Mouse (Mus musculus): ENCODE data around the gene Inpp5b. TPM values are rescaled to one million over a fixed set of nuclear protein-coding genes. Genes with fewer than 3 reads are reported as not detected.
A peak's percentile ranks its signal among the peaks of the same experiment; 100 is the strongest.

Gene Inpp5b
- polyA plus RNA-seq, 1 experiment from 2014 or later = 26.8 TPM

- Histone ChIP-seq H3K27ac (peak within 1 kb of the TSS; percentile 90), H3K9me3 (no peaks in the 10 kb centered on the region), H3K36me3 (peaks cover 42% of the 10 kb centered on the region), H3K4me3 (peak within 1 kb of the TSS; percentile 94), H3K27me3 (ENCODE audit: insufficient read depth, poor library complexity, severe bottlenecking) (peaks cover 2% of the 10 kb centered on the region), H3K4me1 (replicated peaks) (peaks cover 31% of the 10 kb centered on the region)
- peak; percentile 96 for DNase-seq (ENCODE audit: low spot score)
- under 1% methylated on average over 57 of the region's 57 CpGs for WGBS
These were observed 26.8 kb upstream of the Inpp5b start, which contains the start of gene Sf3a3 for GRCm38 (mm10) chr4:124714545-124715481. Gene Sf3a3, plus strand, starts transcription at chr4:124714776.

GRCm38 (mm10) chr4:124719101-124719500 is 22.5 kb upstream of the Inpp5b start:
- Histone ChIP-seq H3K9me3 (no peaks in the 10 kb centered on the region), H3K36me3 (peaks cover 85% of the 10 kb centered on the region), H3K4me1 (replicated peaks) (peaks cover 19% of the 10 kb centered on the region), H3K27me3 (ENCODE audit: insufficient read depth, poor library complexity, severe bottlenecking) (no peaks in the 10 kb centered on the region), H3K27ac (no peak overlapping the region), H3K4me3 (no peak overlapping the region)
- WGBS = 93% methylated on average over 4 of the region's 4 CpGs
- DNase-seq (ENCODE audit: low spot score) = no peak

GRCm38 (mm10) chr4:124726121-124726520 is 15.5 kb upstream of the Inpp5b start:
- no peak overlapping the region for H3K4me3 ChIP-seq
- no peaks in the 10 kb centered on the region for H3K9me3 ChIP-seq
- no peaks in the 10 kb centered on the region for H3K27me3 ChIP-seq (ENCODE audit: insufficient read depth, poor library complexity, severe bottlenecking)
- no peaks in the 10 kb centered on the region for H3K4me1 ChIP-seq (replicated peaks)
- DNase-seq (ENCODE audit: low spot score) = no peak
- peaks cover 100% of the 10 kb centered on the region for H3K36me3 ChIP-seq
- whole genome bisulfite sequencing = 92% methylated on average over 6 of the region's 6 CpGs
- no peak overlapping the region for H3K27ac ChIP-seq

GRCm38 (mm10) chr4:124736952-124737351 is 4.7 kb upstream of the Inpp5b start:
- no peaks in the 10 kb centered on the region for H3K27me3 ChIP-seq (ENCODE audit: insufficient read depth, poor library complexity, severe bottlenecking)
- WGBS = 83% methylated on average over 2 of the region's 2 CpGs
- no peak overlapping the region for H3K4me3 ChIP-seq
- no peak for DNase-seq (ENCODE audit: low spot score)
- H3K4me1 ChIP-seq (replicated peaks) = peaks cover 26% of the 10 kb centered on the region
- H3K27ac ChIP-seq = no peak overlapping the region
- H3K36me3 ChIP-seq = peaks cover 24% of the 10 kb centered on the region
- H3K9me3 ChIP-seq = no peaks in the 10 kb centered on the region

DNA sequence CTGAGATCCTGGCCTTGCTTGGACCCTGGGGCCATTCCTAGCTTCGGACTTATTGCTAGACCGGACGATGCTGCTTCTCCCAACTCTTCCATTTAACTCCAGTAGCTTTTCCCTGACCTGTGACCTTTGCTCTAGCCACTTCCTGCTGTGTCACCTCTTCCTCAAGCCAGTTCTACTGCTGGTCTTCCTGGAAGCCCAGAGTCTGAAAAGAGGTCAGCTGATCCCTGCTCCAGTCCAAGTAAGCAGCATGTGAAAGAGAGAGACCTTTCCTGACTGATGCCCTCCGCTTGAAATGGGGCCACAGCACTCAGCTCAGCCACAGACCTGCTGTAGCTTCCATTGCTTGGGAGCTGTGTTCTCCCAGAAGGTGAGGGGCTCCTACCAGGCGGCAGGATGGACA is 4.2 kb upstream of the Inpp5b start:
- Histone ChIP-seq H3K4me1 (replicated peaks) (peaks cover 31% of the 10 kb centered on the region), H3K27me3 (ENCODE audit: insufficient read depth, poor library complexity, severe bottlenecking) (no peaks in the 10 kb centered on the region), H3K9me3 (no peaks in the 10 kb centered on the region), H3K4me3 (no peak overlapping the region), H3K27ac (no peak overlapping the region), H3K36me3 (peaks cover 19% of the 10 kb centered on the region)
- DNase-seq (ENCODE audit: low spot score) = no peak
- 78% methylated on average over 5 of the region's 5 CpGs for WGBS

DNA sequence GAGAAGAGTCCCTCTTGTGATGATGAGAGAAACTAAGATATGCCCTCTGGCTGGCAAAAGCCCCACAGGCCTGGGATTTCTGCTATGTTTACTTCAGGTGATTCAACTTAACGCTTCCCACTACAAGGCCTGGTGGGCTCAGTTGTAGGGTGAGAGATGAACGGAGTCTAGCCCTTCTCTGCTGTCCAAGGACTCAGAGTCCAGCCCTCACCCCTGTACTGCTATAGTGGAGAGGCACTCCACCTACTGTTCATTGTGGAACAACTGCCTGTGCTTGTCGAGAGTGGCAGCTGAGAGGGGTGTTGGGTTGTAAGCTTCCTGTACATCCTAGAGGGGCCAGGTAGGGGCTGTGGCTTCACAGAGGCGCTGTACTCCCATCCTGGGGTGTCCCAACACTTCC is 3.6 kb upstream of the Inpp5b start:
- Histone ChIP-seq H3K36me3 (peaks cover 14% of the 10 kb centered on the region), H3K4me3 (no peak overlapping the region), H3K9me3 (no peaks in the 10 kb centered on the region), H3K27me3 (ENCODE audit: insufficient read depth, poor library complexity, severe bottlenecking) (no peaks in the 10 kb centered on the region), H3K4me1 (replicated peaks) (peaks cover 31% of the 10 kb centered on the region), H3K27ac (no peak overlapping the region)
- DNase-seq (ENCODE audit: low spot score) = no peak
- WGBS = 63% methylated on average over 4 of the region's 4 CpGs

DNA sequence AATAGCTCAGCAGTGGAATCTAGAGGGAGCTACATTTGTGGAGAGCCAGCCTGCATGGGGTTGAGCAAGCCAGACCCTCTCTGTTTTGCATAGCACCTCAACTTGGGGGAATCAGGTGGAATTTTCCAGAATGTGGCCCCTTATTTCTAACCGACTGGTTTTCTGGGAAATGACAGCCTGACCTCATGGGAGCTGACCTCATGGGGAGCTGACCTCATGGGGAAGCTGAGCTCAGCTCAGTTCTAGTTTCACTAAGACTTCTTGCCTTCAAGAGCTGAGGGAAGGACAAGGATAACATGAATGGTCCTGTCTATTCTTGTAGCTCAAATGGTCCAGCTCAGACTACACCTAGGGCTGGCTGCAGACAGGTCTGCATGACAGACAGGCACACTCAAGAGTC is 2.9 kb upstream of the Inpp5b start:
- Histone ChIP-seq H3K27ac (no peak overlapping the region), H3K27me3 (ENCODE audit: insufficient read depth, poor library complexity, severe bottlenecking) (peaks cover 3% of the 10 kb centered on the region; the same call in 1 of the 2 replicates), H3K9me3 (no peaks in the 10 kb centered on the region), H3K4me1 (replicated peaks) (peaks cover 31% of the 10 kb centered on the region), H3K36me3 (peaks cover 6% of the 10 kb centered on the region), H3K4me3 (no peak overlapping the region)
- no peak for DNase-seq (ENCODE audit: low spot score)
- WGBS = 60% methylated on average over 1 of the region's 1 CpGs

GRCm38 (mm10) chr4:124742839-124743238 is 1.2 kb downstream of the Inpp5b start:
- 87% methylated on average over 11 of the region's 11 CpGs for WGBS
- no peak overlapping the region for H3K27ac ChIP-seq
- no peak overlapping the region for H3K4me3 ChIP-seq
- no peaks in the 10 kb centered on the region for H3K36me3 ChIP-seq
- H3K9me3 ChIP-seq = no peaks in the 10 kb centered on the region
- DNase-seq (ENCODE audit: low spot score) = no peak
- H3K4me1 ChIP-seq (replicated peaks) = peaks cover 15% of the 10 kb centered on the region
- H3K27me3 ChIP-seq (ENCODE audit: insufficient read depth, poor library complexity, severe bottlenecking) = peaks cover 8% of the 10 kb centered on the region; the same call in 1 of the 2 replicates

- 81% methylated on average over 7 of the region's 7 CpGs for WGBS
- Histone ChIP-seq H3K4me3 (no peak overlapping the region), H3K27ac (no peak overlapping the region), H3K9me3 (no peaks in the 10 kb centered on the region), H3K36me3 (no peaks in the 10 kb centered on the region), H3K27me3 (ENCODE audit: insufficient read depth, poor library complexity, severe bottlenecking) (peaks cover 30% of the 10 kb centered on the region), H3K4me1 (replicated peaks) (peaks cover 16% of the 10 kb centered on the region)
- no peak for DNase-seq (ENCODE audit: low spot score)
These were observed 4.9 kb downstream of the Inpp5b start for GRCm38 (mm10) chr4:124746577-124746976.

DNA sequence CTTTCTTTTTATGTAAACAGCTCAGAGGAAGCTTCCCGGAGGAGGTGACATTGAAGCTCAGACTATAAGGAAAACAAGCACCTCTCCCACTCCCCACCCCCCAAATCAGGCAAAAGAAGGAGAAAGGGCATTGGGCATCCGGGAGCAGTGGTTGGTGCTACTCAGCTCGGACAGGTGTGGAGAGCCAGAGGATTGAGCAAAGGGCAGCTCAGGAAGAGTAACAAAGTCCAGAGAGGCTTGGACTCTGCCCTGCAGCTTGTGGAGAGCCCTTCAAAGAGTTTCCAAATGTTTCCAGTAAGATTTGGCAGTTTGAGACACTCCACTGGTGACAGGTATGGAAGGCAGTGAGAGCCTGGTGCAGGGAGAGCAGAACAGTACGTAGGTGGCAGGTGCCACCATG is 6.2 kb downstream of the Inpp5b start:
- Histone ChIP-seq H3K27me3 (ENCODE audit: insufficient read depth, poor library complexity, severe bottlenecking) (peaks cover 30% of the 10 kb centered on the region), H3K4me1 (replicated peaks) (peaks cover 19% of the 10 kb centered on the region), H3K36me3 (no peaks in the 10 kb centered on the region), H3K27ac (no peak overlapping the region), H3K4me3 (no peak overlapping the region), H3K9me3 (no peaks in the 10 kb centered on the region)
- 65% methylated on average over 4 of the region's 4 CpGs for WGBS
- no peak for DNase-seq (ENCODE audit: low spot score)

DNA sequence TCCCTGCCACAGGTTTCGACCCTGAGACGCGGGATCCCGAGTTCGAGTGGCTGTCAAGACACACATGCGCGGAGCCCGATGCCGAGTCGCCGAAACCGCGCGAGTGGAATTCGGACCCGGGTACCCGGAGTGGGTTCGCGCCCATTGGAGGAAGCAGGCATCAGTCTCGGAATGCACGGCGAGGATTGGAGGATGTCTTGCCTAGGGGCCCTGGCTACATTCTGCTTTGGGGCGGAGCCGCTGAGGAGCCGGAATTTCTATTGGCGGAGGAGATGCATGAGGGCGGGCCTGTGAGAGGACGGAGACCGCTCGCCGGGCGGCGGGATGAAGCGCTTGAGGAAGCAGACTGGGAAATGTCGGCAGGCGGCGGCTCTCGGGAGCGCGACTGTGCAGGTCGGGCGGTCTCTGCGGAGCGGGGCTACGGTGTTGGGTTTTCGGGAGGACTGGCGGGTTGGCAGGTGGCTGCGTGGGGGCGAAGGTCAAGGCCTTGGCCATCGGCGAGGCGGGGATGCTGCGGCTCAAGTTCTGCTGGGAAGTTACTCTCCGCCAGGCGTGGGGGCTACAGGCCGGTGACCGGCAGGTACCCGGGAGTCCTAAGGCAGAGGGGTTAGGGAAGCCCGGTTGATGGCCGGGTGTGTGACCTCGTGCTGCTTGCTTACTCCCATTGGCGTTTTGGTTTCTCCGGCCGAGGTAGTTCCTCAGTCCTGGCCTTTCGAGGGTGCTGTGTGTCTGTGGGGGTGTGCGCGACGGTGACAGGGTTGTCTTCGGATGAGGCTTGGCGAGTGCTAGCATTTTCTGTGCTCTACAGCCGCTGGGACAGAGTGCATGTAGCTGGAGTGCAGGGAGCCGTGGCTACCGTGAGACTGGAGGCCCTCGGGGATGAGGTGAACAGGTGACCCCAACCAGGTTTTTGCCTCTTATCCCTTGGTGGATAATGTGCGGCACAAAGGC is 9.9 kb downstream of the Inpp5b start:
- Histone ChIP-seq H3K36me3 (no peaks in the 10 kb centered on the region), H3K4me1 (replicated peaks) (peaks cover 26% of the 10 kb centered on the region), H3K4me3 (peak overlapping the region; percentile 89), H3K27me3 (ENCODE audit: insufficient read depth, poor library complexity, severe bottlenecking) (peaks cover 22% of the 10 kb centered on the region), H3K27ac (peak overlapping the region; percentile 85), H3K9me3 (no peaks in the 10 kb centered on the region)
- DNase-seq (ENCODE audit: low spot score) = peak; percentile 97
- WGBS = under 1% methylated on average over 75 of the region's 75 CpGs

DNA sequence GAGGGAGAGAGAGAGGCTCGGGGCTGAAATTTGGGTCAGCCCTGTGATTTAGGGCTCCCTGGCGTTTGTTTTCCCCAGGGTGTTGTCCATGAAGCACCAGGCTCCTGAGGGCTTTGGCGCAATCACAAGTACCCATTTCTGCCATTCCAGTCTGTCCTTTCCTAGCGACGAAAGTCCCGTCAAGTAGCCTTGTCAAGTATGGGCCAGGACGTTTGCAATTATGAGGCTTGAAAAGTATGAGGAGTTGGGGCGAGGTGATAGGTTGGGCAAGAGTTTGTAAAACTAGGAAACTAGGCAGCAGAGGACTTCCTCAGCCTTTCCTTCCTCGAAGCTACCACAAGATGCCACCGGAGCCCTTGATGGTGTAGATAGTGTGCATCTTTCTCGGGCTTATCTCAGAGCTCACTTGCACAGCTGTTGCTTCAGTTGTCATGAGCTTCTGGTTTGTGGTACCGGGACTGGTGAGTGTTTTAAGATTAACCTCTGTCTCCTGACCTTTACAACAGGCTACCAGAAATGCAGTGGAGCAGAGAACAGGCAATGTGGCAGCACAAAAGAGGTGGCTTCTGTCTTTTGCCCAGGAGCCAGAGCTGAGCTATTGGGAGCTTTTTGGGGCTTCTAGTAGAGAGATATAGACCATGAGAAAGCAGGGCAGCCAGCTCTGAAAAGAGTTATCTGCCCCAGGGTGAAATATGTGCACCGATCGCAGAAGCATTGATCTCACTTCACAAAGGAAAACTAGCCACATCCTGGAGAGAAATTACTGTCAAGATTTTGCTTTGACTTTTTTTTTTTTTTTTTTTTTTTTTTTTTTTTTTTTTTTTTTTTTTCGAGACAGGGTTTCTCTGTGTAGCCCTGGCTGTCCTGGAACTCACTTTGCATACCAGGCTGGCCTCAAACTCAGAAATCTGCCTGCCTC is 10.9 kb downstream of the Inpp5b start:
- Histone ChIP-seq H3K27me3 (ENCODE audit: insufficient read depth, poor library complexity, severe bottlenecking) (peaks cover 22% of the 10 kb centered on the region), H3K4me1 (replicated peaks) (peaks cover 26% of the 10 kb centered on the region), H3K4me3 (peak overlapping the region; percentile 89), H3K9me3 (no peaks in the 10 kb centered on the region), H3K27ac (peak overlapping the region; percentile 85; the same call in 1 of the 2 replicates), H3K36me3 (no peaks in the 10 kb centered on the region)
- peak; percentile 7 for DNase-seq (ENCODE audit: low spot score)
- 18% methylated on average over 15 of the region's 15 CpGs for WGBS
